Comparison of ENCODE assay signal across 9 mouse cellular contexts in the genomic region with DNA sequence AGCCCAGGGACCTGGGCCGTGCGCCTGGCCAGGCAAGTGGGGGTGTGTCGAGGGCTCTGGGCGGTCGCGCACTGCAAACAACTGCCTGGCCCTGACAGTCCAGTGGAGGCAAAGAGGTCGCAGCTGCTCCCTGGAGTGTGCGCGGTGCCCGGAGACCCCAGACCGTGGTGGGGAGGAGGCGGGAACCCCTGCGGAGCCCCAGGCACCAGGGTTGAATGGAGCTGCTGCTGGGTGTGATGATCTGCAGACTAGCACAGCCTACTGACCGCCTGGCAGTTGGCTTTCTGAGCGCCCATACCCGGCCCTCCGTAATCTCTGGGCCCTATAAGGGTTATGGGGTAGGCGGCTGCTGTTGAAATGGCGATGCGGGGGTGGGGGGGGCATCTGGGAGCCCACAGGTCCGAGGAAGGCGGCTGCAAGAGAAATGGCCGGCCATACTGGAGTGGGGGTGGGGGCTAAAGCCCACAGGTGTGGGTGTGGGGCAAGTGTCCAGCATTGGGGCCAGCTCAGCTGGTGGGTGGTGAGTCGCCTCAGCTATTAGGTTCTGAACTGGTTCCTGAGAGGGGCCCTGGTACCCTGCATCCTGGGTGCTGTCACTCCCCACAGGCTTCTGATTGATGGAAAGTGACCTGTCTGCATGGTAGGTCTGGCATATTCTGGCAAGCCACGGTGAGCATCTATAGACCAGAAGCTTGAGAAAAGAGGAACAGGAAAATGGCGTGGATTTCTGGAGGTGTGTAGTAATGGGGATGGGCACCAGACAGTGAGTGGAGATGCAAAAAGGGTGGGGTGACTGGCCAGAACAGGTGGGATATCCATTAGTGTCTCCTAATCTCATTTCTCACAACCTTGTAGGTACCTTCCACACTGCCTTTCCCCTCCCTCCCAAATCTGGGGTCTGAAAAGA. TPM values are rescaled to one million over a fixed set of nuclear protein-coding genes. Genes with fewer than 3 reads are reported as not detected.
DNase-seq lines count a peak whose midpoint lies in the region; ATAC-seq and TF ChIP-seq lines count a peak whose summit lies in the region.
"Not testable (repeated sequence)": the region's sequence is repeated elsewhere in the genome, so short reads cannot be mapped to it uniquely, and the experiment has no call there.
"Had no signal": no experiment of that assay in that cellular context is flagged by ENCODE, and none has a peak within 500 bp of the region (broad histone marks: within the 10 kb centered on the region; RNA-seq: fewer than 3 reads in every experiment).

No protein-coding gene starts in this region.

- peaks cover 33% of the 10 kb centered on the region for H3K36me3 ChIP-seq in E14TG2a.4 (ENCODE audit: insufficient read depth, low read length)
- 0 out of 2 replicates have a peak, but pooled peaks cover 11% of the 10 kb centered on the region for H3K36me3 ChIP-seq in embryonic facial prominence, embryonic 15.5 days
- peaks cover 27% of the 10 kb centered on the region for H3K36me3 ChIP-seq in heart, embryonic 14.5 days (ENCODE audit: control insufficient read depth, insufficient read depth, low read length)
- peaks cover 14% of the 10 kb centered on the region; the same call in 1 of the 2 replicates for H3K36me3 ChIP-seq in kidney, embryonic 14.5 days (ENCODE audit: control insufficient read depth, insufficient read depth, low read length)
- not testable (repeated sequence) for H3K36me3 ChIP-seq in liver, embryonic 15.5 days (replicated peaks); midbrain, embryonic 16.5 days (ENCODE audit: control insufficient read depth, insufficient read depth, low read length); stomach, embryonic 16.5 days (ENCODE audit: control insufficient read depth, insufficient read depth, low read length)

- peak overlapping the region; percentile 83 for H3K4me3 ChIP-seq in E14TG2a.4 (replicated peaks; ENCODE audit: low read length)
- H3K4me3 ChIP-seq in embryonic facial prominence, embryonic 15.5 days (replicated peaks) = peak overlapping the region; percentile 56
- peak overlapping the region; percentile 60 to 71 for H3K4me3 ChIP-seq in heart, embryonic 14.5 days (ENCODE audit: control insufficient read depth in 1 of 2, insufficient read depth in 1 of 2, low read depth in 1 of 2, low read length in 2 of 2)
- peak overlapping the region; percentile 51 for H3K4me3 ChIP-seq in kidney, embryonic 14.5 days (ENCODE audit: low read length)
- peak overlapping the region; percentile 47 for H3K4me3 ChIP-seq in liver, embryonic 15.5 days (replicated peaks)
- H3K4me3 ChIP-seq in midbrain, embryonic 16.5 days (ENCODE audit: low read depth, low read length) = peak overlapping the region; percentile 58
- H3K4me3 ChIP-seq in stomach, embryonic 16.5 days (replicated peaks; ENCODE audit: low read length) = peak overlapping the region; percentile 57

- 28% methylated on average over 23 of the region's 26 CpGs for WGBS in embryonic facial prominence, embryonic 15.5 days
- 20% methylated on average over 24 of the region's 26 CpGs for WGBS in heart, embryonic 14.5 days
- 28% methylated on average over 22 of the region's 26 CpGs for WGBS in kidney, embryonic 14.5 days
- WGBS in liver, embryonic 15.5 days (ENCODE audit: insufficient replicate concordance) = 23% methylated on average over 26 of the region's 26 CpGs
- 29% methylated on average over 18 of the region's 26 CpGs for WGBS in midbrain, embryonic 16.5 days
- 6% methylated on average over 16 of the region's 26 CpGs for WGBS in stomach, embryonic 16.5 days

- not testable (repeated sequence) for H3K27me3 ChIP-seq in E14TG2a.4 (ENCODE audit: insufficient read depth, low read length); embryonic facial prominence, embryonic 15.5 days; heart, embryonic 14.5 days (ENCODE audit: control insufficient read depth, insufficient read depth, low read length); kidney, embryonic 14.5 days (ENCODE audit: control insufficient read depth, insufficient read depth, low read length); liver, embryonic 15.5 days; midbrain, embryonic 16.5 days (ENCODE audit: control insufficient read depth, insufficient read depth, low read depth, low read length); stomach, embryonic 16.5 days (ENCODE audit: control insufficient read depth, insufficient read depth, low read length)

- peak overlapping the region; percentile 37 for H3K9ac ChIP-seq in embryonic facial prominence, embryonic 15.5 days
- H3K9ac ChIP-seq in heart, embryonic 14.5 days (ENCODE audit: low read length) = peak overlapping the region; percentile 73
- peak overlapping the region; percentile 63 for H3K9ac ChIP-seq in kidney, embryonic 14.5 days (ENCODE audit: low read depth, low read length)
- H3K9ac ChIP-seq in liver, embryonic 15.5 days = not testable (repeated sequence)
- peak overlapping the region; percentile 81 for H3K9ac ChIP-seq in midbrain, embryonic 16.5 days (ENCODE audit: low read depth, low read length)
- H3K9ac ChIP-seq in stomach, embryonic 16.5 days (ENCODE audit: low read length) = peak overlapping the region; percentile 72

- not testable (repeated sequence) for H3K9me3 ChIP-seq in E14TG2a.4 (ENCODE audit: low read length); embryonic facial prominence, embryonic 15.5 days (replicated peaks); heart, embryonic 14.5 days (ENCODE audit: control insufficient read depth, low read length); kidney, embryonic 14.5 days (ENCODE audit: control insufficient read depth, low read length); liver, embryonic 15.5 days (replicated peaks); midbrain, embryonic 16.5 days (replicated peaks; ENCODE audit: control insufficient read depth, low read length, poor library complexity, severe bottlenecking); stomach, embryonic 16.5 days (replicated peaks; ENCODE audit: control insufficient read depth, low read length)

- peak; percentile 51; the same call in 1 of the 2 replicates for ATAC-seq in embryonic facial prominence, embryonic 15.5 days (ENCODE audit: insufficient number of reproducible peaks, low FRiP score, low TSS enrichment, low read depth)
- ATAC-seq in heart, embryonic 14.5 days (ENCODE audit: insufficient number of reproducible peaks, insufficient read depth, low FRiP score, low read depth) = not testable (repeated sequence)
- peak; percentile 71 for ATAC-seq in kidney, embryonic 14.5 days (ENCODE audit: low FRiP score, low TSS enrichment)
- ATAC-seq in liver, embryonic 15.5 days (ENCODE audit: insufficient read depth) = peak; percentile 57
- peak; percentile 68 for ATAC-seq in midbrain, embryonic 16.5 days
- ATAC-seq in stomach, embryonic 16.5 days (ENCODE audit: insufficient read depth, low FRiP score) = peak; percentile 68

- H3K4me2 ChIP-seq in embryonic facial prominence, embryonic 15.5 days (replicated peaks) = peak overlapping the region; percentile 52
- H3K4me2 ChIP-seq in heart, embryonic 14.5 days (ENCODE audit: low read length) = peak overlapping the region; percentile 64
- peak overlapping the region; percentile 50 for H3K4me2 ChIP-seq in kidney, embryonic 14.5 days (replicated peaks; ENCODE audit: low read depth, low read length)
- H3K4me2 ChIP-seq in liver, embryonic 15.5 days = peak overlapping the region; percentile 56
- peak overlapping the region; percentile 45 for H3K4me2 ChIP-seq in midbrain, embryonic 16.5 days (ENCODE audit: low read length)
- peak overlapping the region; percentile 62 for H3K4me2 ChIP-seq in stomach, embryonic 16.5 days (ENCODE audit: low read depth, low read length)

- TF ChIP-seq CTCF in E14TG2a.4 (conservative IDR thresholded peaks at IDR 0.05; ENCODE audit: low read length) = not testable (repeated sequence)

- DNase-seq in cerebellum, adult 11-12 months = peak; percentile 52

- 0 out of 2 replicates have a peak overlapping the region, but pooled peaks have one; percentile 22 for H3K27ac ChIP-seq in embryonic facial prominence, embryonic 15.5 days (replicated peaks)
- 0 out of 4 replicates have a peak overlapping the region, but pooled peaks of 1 of the 2 experiments have one; percentile 47 for H3K27ac ChIP-seq in heart, embryonic 14.5 days (replicated peaks in 1 of 2; ENCODE audit: control insufficient read depth in 1 of 2, insufficient read depth in 1 of 2, low read depth in 2 of 2, low read length in 2 of 2)
- H3K27ac ChIP-seq in kidney, embryonic 14.5 days (ENCODE audit: low read depth, low read length); liver, embryonic 15.5 days (replicated peaks); stomach, embryonic 16.5 days (ENCODE audit: low read length): not testable (repeated sequence)
- H3K27ac ChIP-seq in midbrain, embryonic 16.5 days (ENCODE audit: low read length) = peak overlapping the region; percentile 86

- not testable (repeated sequence) for H3K4me1 ChIP-seq in E14TG2a.4 (replicated peaks; ENCODE audit: low read depth, low read length); embryonic facial prominence, embryonic 15.5 days; heart, embryonic 14.5 days (ENCODE audit: control insufficient read depth in 2 of 2, insufficient read depth in 2 of 2, low read length in 2 of 2); kidney, embryonic 14.5 days (ENCODE audit: control insufficient read depth, insufficient read depth, low read length); liver, embryonic 15.5 days (replicated peaks); midbrain, embryonic 16.5 days (ENCODE audit: control insufficient read depth, insufficient read depth, low read length); stomach, embryonic 16.5 days (ENCODE audit: control insufficient read depth, insufficient read depth, low read length)

RNA-seq across cellular contexts. Expression of a gene that starts 0.8 kb away (rescaled TPM):
- polyA plus RNA-seq in embryonic facial prominence, embryonic 15.5 days (2015; fragmentation: Nextera tagmentation; extraction: Ambion mirVana) = 51.8 TPM in 2 replicates
- polyA plus RNA-seq in heart, embryonic 14.5 days (2014; fragmentation: Nextera tagmentation; extraction: Ambion mirVana) = 64.4 and 65.9 TPM in 2 replicates
- 38.6 and 56.1 TPM in 2 replicates for polyA plus RNA-seq in kidney, embryonic 14.5 days (2014; fragmentation: Nextera tagmentation; extraction: Ambion mirVana)
- polyA plus RNA-seq in liver, embryonic 15.5 days (2015; fragmentation: Nextera tagmentation; extraction: Ambion mirVana) = 9.9 and 10.0 TPM in 2 replicates
- polyA plus RNA-seq in midbrain, embryonic 16.5 days (2015; fragmentation: Nextera tagmentation; extraction: Ambion mirVana) = 129 and 136 TPM in 2 replicates
- polyA plus RNA-seq in stomach, embryonic 16.5 days (2015; fragmentation: Nextera tagmentation; extraction: Ambion mirVana) = 34.9 and 37.4 TPM in 2 replicates

RNA-seq across cellular contexts. Expression of a gene that starts 42.3 kb away (rescaled TPM):
- 31.8 and 37.8 TPM in 2 replicates for polyA plus RNA-seq in embryonic facial prominence, embryonic 15.5 days (2015; fragmentation: Nextera tagmentation; extraction: Ambion mirVana)
- polyA plus RNA-seq in heart, embryonic 14.5 days (2014; fragmentation: Nextera tagmentation; extraction: Ambion mirVana) = 20.7 and 21.5 TPM in 2 replicates
- polyA plus RNA-seq in kidney, embryonic 14.5 days (2014; fragmentation: Nextera tagmentation; extraction: Ambion mirVana) = 11.4 and 21.6 TPM in 2 replicates
- polyA plus RNA-seq in liver, embryonic 15.5 days (2015; fragmentation: Nextera tagmentation; extraction: Ambion mirVana) = 0.74 and 1.2 TPM in 2 replicates
- polyA plus RNA-seq in midbrain, embryonic 16.5 days (2015; fragmentation: Nextera tagmentation; extraction: Ambion mirVana) = 261 and 291 TPM in 2 replicates
- polyA plus RNA-seq in stomach, embryonic 16.5 days (2015; fragmentation: Nextera tagmentation; extraction: Ambion mirVana) = 20.1 and 21.0 TPM in 2 replicates
- polyA plus RNA-seq: C2C12 had no signal

RNA-seq across cellular contexts. Expression of a gene that starts 54.0 kb away (rescaled TPM):
- polyA plus RNA-seq in embryonic facial prominence, embryonic 15.5 days (2015; fragmentation: Nextera tagmentation; extraction: Ambion mirVana) = 10.1 and 12.1 TPM in 2 replicates
- polyA plus RNA-seq in heart, embryonic 14.5 days (2014; fragmentation: Nextera tagmentation; extraction: Ambion mirVana) = 7.2 and 9.9 TPM in 2 replicates
- 6.9 and 8.4 TPM in 2 replicates for polyA plus RNA-seq in kidney, embryonic 14.5 days (2014; fragmentation: Nextera tagmentation; extraction: Ambion mirVana)
- 2.5 and 2.6 TPM in 2 replicates for polyA plus RNA-seq in liver, embryonic 15.5 days (2015; fragmentation: Nextera tagmentation; extraction: Ambion mirVana)
- polyA plus RNA-seq in midbrain, embryonic 16.5 days (2015; fragmentation: Nextera tagmentation; extraction: Ambion mirVana) = 13.4 and 13.7 TPM in 2 replicates
- polyA plus RNA-seq in stomach, embryonic 16.5 days (2015; fragmentation: Nextera tagmentation; extraction: Ambion mirVana) = 7.8 and 8.5 TPM in 2 replicates

RNA-seq across cellular contexts. Expression of a gene that starts 54.0 kb away (rescaled TPM):
- polyA plus RNA-seq in embryonic facial prominence, embryonic 15.5 days (2015; fragmentation: Nextera tagmentation; extraction: Ambion mirVana) = 47.1 and 47.2 TPM in 2 replicates
- 37.7 and 37.9 TPM in 2 replicates for polyA plus RNA-seq in heart, embryonic 14.5 days (2014; fragmentation: Nextera tagmentation; extraction: Ambion mirVana)
- polyA plus RNA-seq in kidney, embryonic 14.5 days (2014; fragmentation: Nextera tagmentation; extraction: Ambion mirVana) = 24.4 and 49.1 TPM in 2 replicates
- 6.2 and 6.7 TPM in 2 replicates for polyA plus RNA-seq in liver, embryonic 15.5 days (2015; fragmentation: Nextera tagmentation; extraction: Ambion mirVana)
- polyA plus RNA-seq in midbrain, embryonic 16.5 days (2015; fragmentation: Nextera tagmentation; extraction: Ambion mirVana) = 298 and 313 TPM in 2 replicates
- polyA plus RNA-seq in stomach, embryonic 16.5 days (2015; fragmentation: Nextera tagmentation; extraction: Ambion mirVana) = 36.1 and 41.4 TPM in 2 replicates
